Mouse (Mus musculus) heart, embryonic 11.5 days (tissue): ENCODE data around the gene Plcd3. TPM values are rescaled to one million over a fixed set of nuclear protein-coding genes. Genes with fewer than 3 reads are reported as not detected.

Experiments
- ATAC-seq: fragments of 200-750 bp; cut with Nextera tagmentation; replicated peaks from 2 replicates; pipeline ENCODE4 v1.8.0; 2017; ENCODE audit warnings: moderate library complexity; ENCODE audit not compliant: insufficient number of reproducible peaks, low FRiP score, low TSS enrichment
- H3K27ac ChIP-seq: fragments of 300-500 bp; sonication (generic); 2 replicates; pipeline ENCODE4 v1.5.1; 2014; ENCODE audit warnings: mild to moderate bottlenecking, low read depth, low read length
- H3K27me3 ChIP-seq: fragments of 300-500 bp; sonication (generic); 2 replicates; pipeline ENCODE4 v1.6.1; 2014; ENCODE audit warnings: mild to moderate bottlenecking, low read length, mixed read lengths; ENCODE audit not compliant: control insufficient read depth, insufficient read depth
- H3K36me3 ChIP-seq: fragments of 300-500 bp; sonication (generic); 2 replicates; pipeline ENCODE4 v1.6.1; 2014; ENCODE audit warnings: mild to moderate bottlenecking, low read length, moderate library complexity, mixed read lengths; ENCODE audit not compliant: control insufficient read depth, insufficient read depth
- H3K4me1 ChIP-seq: fragments of 300-500 bp; sonication (generic); 2 replicates; pipeline ENCODE4 v1.6.1; 2014; ENCODE audit warnings: low read length; ENCODE audit not compliant: control insufficient read depth, insufficient read depth
- H3K4me2 ChIP-seq: fragments of 300-500 bp; sonication (generic); 2 replicates; pipeline ENCODE4 v1.6.1; 2014; ENCODE audit warnings: mild to moderate bottlenecking, moderate library complexity
- H3K4me3 ChIP-seq: fragments of 300-500 bp; sonication (generic); 2 replicates; pipeline ENCODE4 v1.5.1; 2014; ENCODE audit warnings: low read depth, low read length
- H3K9ac ChIP-seq: fragments of 300-500 bp; sonication (generic); 2 replicates; pipeline ENCODE4 v1.6.1; 2014; ENCODE audit warnings: mild to moderate bottlenecking, low read depth, low read length, moderate library complexity
- H3K9me3 ChIP-seq: fragments of 300-500 bp; sonication (generic); replicated peaks from 2 replicates; pipeline ENCODE4 v1.6.1; 2016; ENCODE audit warnings: low read length; ENCODE audit not compliant: control insufficient read depth
- WGBS: fragments of 180-500 bp; shearing (Covaris S2); extraction: QIAGEN DNeasy Blood & Tissue Kit; methylation state at CpG from one replicate; pipeline ENCODE4 v1.1.7; 2014; ENCODE audit not compliant: insufficient replicate concordance; 5-methylcytosine and 5-hydroxymethylcytosine counted together
- polyA plus RNA-seq: library from polyadenylated mRNA; unstranded; fragments of >200 nt; fragmentation: Nextera tagmentation; extraction: Ambion mirVana; gene quantifications from 2 replicates; pipeline ENCODE4 v1.2.1, GENCODE M21; 2014

Plcd3 gene
- polyA plus RNA-seq, 1 experiment from 2014 or later = 3.5 TPM

GRCm38 (mm10) chr11:103105810-103106209, 4.4 kb upstream of the Plcd3 start:
- Histone ChIP-seq H3K9ac (no peak overlapping the region), H3K27ac (no peak overlapping the region), H3K9me3 (no peaks in the 10 kb centered on the region), H3K27me3 (peaks cover 15% of the 10 kb centered on the region), H3K4me2 (no peak overlapping the region), H3K36me3 (no peaks in the 10 kb centered on the region), H3K4me1 (peaks cover 13% of the 10 kb centered on the region; the same call in 1 of the 2 replicates), H3K4me3 (no peak overlapping the region)
- 81% methylated on average over 6 of the region's 6 CpGs for WGBS
- ATAC-seq = no peak

- H3K4me2 ChIP-seq = peak overlapping the region; percentile 29; the same call in 1 of the 2 replicates
- WGBS = 56% methylated on average over 14 of the region's 14 CpGs
Measured at GRCm38 (mm10) chr11:103105180-103105725, 3.8 kb upstream of the Plcd3 start.

DNA sequence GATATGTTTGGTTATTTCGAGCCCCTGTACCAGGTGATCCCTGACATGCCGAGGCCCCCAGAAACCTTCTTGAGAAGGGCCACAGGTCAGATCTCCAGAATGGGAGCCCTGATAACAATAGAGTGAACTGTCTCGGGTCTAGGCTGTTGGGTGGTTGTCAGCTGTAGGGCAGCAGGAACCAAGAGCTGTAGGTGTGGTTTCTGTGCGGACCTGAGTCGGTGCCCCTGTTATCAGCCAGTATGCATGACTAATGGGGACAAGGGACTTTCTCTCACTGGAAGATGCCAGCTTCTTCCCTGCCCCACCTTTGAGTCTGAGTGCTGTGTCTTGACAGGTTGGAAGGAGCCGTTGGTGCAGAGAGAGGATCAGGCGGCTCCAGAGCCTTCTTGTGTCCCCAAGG, 3.0 kb upstream of the Plcd3 start:
- ATAC-seq = no peak
- Histone ChIP-seq H3K27ac (no peak overlapping the region), H3K4me1 (peaks cover 13% of the 10 kb centered on the region; the same call in 1 of the 2 replicates), H3K9me3 (no peaks in the 10 kb centered on the region), H3K4me3 (no peak overlapping the region), H3K27me3 (peaks cover 27% of the 10 kb centered on the region), H3K36me3 (no peaks in the 10 kb centered on the region), H3K9ac (no peak overlapping the region), H3K4me2 (peak overlapping the region; percentile 93; the same call in 1 of the 2 replicates)
- WGBS = 58% methylated on average over 7 of the region's 7 CpGs

More at GRCm38 (mm10) chr11:103105180-103105725, 3.8 kb upstream of the Plcd3 start:
- Histone ChIP-seq H3K9ac (no peak overlapping the region), H3K9me3 (no peaks in the 10 kb centered on the region), H3K27ac (no peak overlapping the region), H3K4me1 (peaks cover 13% of the 10 kb centered on the region; the same call in 1 of the 2 replicates), H3K27me3 (peaks cover 20% of the 10 kb centered on the region), H3K36me3 (no peaks in the 10 kb centered on the region), H3K4me3 (no peak overlapping the region)
- no peak for ATAC-seq

GRCm38 (mm10) chr11:103103621-103104020, 2.2 kb upstream of the Plcd3 start:
- no peak for ATAC-seq
- Histone ChIP-seq H3K27me3 (peaks cover 32% of the 10 kb centered on the region), H3K9ac (peak overlapping the region; percentile 67), H3K4me3 (peak overlapping the region; percentile 45), H3K4me1 (peaks cover 18% of the 10 kb centered on the region), H3K36me3 (no peaks in the 10 kb centered on the region), H3K4me2 (peak overlapping the region; percentile 93), H3K9me3 (no peaks in the 10 kb centered on the region), H3K27ac (no peak overlapping the region)
- WGBS = 42% methylated on average over 8 of the region's 8 CpGs

DNA sequence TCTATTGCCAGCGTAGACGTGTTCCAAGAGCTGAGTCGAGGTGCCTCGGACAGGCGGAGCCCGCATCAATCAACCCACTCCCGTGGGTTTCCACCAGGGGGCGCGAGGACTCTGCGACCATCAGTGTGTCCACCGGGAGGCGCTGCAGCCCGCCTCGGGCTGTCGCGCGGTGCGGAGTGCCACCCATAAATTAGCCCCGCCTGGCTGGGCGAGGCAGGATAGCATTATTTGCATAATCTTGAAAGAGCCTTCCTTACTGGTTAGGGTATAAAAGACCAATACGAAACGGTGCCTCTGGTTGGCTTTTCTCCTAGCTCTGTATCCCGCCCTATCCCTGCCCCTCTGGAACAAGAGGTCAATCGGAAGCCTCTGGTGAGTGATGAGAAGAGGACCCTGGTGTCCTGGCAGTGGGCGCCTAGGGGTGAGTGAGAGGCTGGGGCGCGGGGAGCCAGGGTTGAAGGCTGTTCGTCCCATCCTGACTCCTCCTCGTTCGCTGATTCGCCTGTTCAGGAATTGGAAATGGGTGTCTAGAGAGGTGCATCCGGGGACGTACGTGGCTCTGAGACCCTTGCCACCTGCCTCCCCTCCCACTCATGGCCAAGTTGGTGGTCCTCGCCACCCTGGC, 1.4 kb upstream of the Plcd3 start:
- no peak overlapping the region for H3K27ac ChIP-seq
- H3K27me3 ChIP-seq = peaks cover 32% of the 10 kb centered on the region
- WGBS = 2% methylated on average over 35 of the region's 35 CpGs
- peak; percentile 84 for ATAC-seq
- H3K4me1 ChIP-seq = peaks cover 22% of the 10 kb centered on the region
- peak overlapping the region; percentile 93 for H3K4me2 ChIP-seq
- H3K9ac ChIP-seq = peak overlapping the region; percentile 67
- no peaks in the 10 kb centered on the region for H3K9me3 ChIP-seq
- no peaks in the 10 kb centered on the region for H3K36me3 ChIP-seq
- peak overlapping the region; percentile 45 for H3K4me3 ChIP-seq

DNA sequence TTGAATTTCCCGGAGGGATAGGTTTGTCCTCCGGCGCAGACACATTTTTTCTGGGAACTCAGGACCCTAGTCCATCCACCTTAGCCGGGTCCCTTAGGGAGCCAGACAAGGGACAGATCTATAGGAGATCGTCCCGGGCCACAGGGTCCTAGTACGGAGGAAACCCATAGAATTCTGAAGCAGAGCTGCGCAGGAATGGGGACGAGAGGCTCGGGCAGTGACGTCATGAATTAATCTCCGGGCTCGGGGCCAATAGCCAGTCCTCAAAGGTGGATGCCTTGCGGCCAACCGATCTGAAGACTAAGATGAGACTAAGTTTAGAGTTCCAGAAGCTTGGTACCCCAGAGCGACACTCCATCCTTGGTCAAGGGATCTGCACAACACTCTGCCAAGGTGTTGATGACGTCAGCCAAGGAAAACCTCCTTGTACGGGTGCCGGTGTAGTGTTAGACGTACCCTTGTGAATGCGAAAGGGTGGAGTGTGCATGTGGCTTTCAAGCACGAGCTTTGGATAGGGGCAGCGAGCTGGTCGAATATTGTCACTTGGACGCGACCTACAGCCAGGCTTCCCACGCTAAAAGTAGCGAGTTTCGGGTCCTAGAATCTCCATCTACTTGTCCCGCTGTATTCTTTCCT, 526 bp upstream of the Plcd3 start:
- Histone ChIP-seq H3K27me3 (peaks cover 32% of the 10 kb centered on the region), H3K36me3 (no peaks in the 10 kb centered on the region), H3K4me2 (peak overlapping the region; percentile 93), H3K9me3 (no peaks in the 10 kb centered on the region), H3K9ac (peak overlapping the region; percentile 44), H3K4me3 (peak overlapping the region; percentile 45), H3K4me1 (peaks cover 31% of the 10 kb centered on the region), H3K27ac (peak overlapping the region; percentile 35; the same call in 1 of the 2 replicates)
- no peak for ATAC-seq
- WGBS = 4% methylated on average over 30 of the region's 30 CpGs

DNA sequence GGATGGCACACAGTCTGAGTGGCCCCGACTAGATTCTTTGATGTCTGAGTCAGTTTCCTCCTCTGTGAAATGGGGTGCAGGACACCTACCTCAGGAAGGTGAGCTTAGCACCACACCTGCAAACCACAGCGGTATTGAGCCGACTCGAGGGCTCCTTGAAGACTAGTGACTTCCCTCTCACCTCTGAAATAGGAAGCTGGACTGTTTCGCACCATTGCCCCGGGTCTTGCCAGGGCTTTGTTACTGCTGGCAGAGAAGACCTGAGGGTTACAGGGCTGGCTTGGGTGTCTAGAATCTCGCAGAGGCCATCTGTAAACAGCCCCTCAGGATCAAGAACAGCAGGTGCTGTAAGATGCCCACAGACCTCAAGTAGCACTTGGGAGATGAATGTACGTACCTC, 1.1 kb downstream of the Plcd3 start:
- Histone ChIP-seq H3K9me3 (no peaks in the 10 kb centered on the region), H3K27ac (no peak overlapping the region), H3K4me1 (peaks cover 42% of the 10 kb centered on the region), H3K9ac (no peak overlapping the region), H3K4me2 (peak overlapping the region; percentile 93; the same call in 1 of the 2 replicates), H3K4me3 (no peak overlapping the region), H3K27me3 (peaks cover 32% of the 10 kb centered on the region), H3K36me3 (no peaks in the 10 kb centered on the region)
- 66% methylated on average over 8 of the region's 8 CpGs for WGBS
- no peak for ATAC-seq

- no peak overlapping the region for H3K4me3 ChIP-seq
- H3K9ac ChIP-seq = peak overlapping the region; percentile 39; the same call in 1 of the 2 replicates
- no peaks in the 10 kb centered on the region for H3K9me3 ChIP-seq
- H3K4me1 ChIP-seq = peaks cover 50% of the 10 kb centered on the region
- ATAC-seq = no peak
- 57% methylated on average over 12 of the region's 12 CpGs for WGBS
- 0 out of 2 replicates have a peak overlapping the region, but pooled peaks have one; percentile 15 for H3K27ac ChIP-seq
- H3K36me3 ChIP-seq = no peaks in the 10 kb centered on the region
- peak overlapping the region; percentile 14; the same call in 1 of the 2 replicates for H3K4me2 ChIP-seq
- H3K27me3 ChIP-seq = peaks cover 28% of the 10 kb centered on the region
Measured at GRCm38 (mm10) chr11:103099352-103099940, 2.0 kb downstream of the Plcd3 start.
